Mouse (Mus musculus) right cerebral cortex, postnatal 4 days (tissue): ENCODE results near the gene Kcnk13.
"Not testable (repeated sequence)": the region's sequence is repeated elsewhere in the genome, so short reads cannot be mapped to it uniquely, and the experiment has no call there.

Experiments used
- DNase-seq: peaks from one replicate; pipeline ENCODE4 v3.0.0-alpha.2; 2022

The Kcnk13 gene

DNA sequence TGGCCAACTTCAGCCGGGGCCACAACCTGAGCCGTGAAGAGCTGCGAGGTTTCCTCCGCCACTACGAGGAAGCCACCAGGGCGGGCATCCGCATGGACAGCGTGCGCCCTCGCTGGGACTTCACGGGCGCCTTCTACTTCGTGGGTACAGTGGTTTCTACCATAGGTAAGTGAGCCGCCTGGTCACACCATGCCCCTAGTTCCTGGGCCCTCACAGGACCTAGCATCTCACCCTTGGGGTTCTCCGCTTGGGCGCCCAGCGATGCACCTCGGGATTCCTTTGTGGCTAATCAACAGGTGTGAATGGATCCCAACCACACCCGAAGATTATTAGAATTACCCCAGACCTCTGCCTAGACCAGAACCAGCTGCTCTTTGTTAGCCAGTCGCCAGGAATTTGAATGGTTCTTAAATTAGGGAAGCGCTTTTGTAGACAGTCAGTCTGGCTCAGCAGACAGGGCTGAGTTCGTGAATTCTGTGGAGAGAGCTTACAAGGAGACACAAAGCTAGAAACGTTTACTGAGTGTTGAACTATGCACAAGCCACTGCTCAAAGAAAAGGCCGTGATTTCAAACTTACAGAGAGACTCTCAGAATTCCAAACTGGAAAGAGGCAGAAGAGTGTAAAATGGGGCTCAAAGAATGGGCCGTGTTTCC lies 1.9 kb downstream of the Kcnk13 start:
- no peak for DNase-seq

DNA sequence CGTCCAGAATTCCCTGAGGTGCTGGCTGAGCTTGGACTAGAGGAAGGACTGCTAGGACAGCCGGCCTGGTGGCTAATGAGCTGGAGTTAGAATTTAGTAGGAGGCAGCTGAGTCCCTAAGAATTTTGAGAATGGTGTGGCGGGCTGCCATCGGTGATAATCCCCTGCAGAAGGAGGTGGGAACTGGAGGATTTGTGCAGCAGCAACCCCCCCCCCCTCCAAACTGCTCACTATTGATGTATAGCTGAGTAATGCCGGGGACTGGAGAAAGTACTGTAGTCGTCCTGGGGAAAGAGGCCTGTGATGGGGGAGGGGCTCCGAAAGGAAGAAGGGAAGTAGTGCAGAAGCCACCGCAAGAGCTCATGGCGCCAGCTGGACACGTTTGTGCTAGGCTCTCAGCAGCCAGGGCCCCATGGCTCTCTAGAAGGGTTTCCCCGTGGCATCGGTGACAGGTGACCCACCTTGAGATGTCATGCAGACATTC lies 2.6 kb downstream of the Kcnk13 start:
- peak; percentile 25 for DNase-seq

DNA sequence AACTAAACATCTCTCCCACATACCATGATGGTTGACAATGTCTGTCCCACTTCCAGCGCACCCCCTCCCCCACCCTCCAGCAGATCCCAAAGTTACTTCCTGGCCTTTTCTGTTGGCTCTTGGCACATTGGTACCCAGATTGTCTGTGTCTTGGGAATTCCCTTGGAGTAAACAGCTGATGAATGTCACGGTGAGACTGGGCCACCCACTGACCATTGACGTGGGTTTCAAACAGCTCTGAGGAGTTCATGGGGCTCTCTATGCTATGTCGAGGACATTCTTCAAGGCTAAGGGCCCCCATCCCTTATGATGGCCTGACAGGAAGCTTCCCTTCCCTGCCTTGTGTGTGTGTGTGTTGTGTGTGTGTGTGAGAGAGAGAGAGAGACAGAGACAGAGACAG lies 5.6 kb downstream of the Kcnk13 start:
- no peak for DNase-seq

DNA sequence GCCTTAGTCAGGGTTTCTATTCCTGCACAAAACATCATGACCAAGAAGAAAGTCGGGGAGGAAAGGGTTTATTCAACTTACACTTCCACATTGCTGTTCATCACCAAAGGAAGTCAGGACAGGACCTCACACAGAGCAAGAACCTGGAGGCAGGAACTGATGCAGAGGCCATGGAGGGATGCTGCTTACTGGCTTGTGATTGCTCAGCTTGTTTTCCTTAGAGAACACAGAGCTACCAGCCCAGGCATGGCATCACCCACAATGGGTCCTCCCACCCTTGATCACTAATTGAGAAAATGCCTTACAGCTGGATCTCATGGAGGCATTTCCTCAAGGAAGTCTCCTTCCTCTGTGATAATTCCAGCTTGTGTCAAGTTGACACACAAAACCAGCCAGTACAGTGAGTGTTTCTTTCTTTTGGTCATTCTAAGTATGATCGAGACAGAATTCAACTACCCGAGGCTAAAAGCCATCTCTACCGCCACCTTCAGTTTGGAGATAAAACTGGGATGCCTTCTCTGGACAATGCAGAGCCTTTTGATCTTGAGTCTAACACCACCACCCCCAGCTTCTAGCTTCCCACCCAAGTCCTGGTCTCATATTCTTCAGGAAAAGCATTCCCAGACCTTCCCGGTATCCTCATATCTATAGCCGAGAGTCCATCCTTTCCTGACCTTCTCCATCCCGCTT lies 7.1 kb downstream of the Kcnk13 start:
- not testable (repeated sequence) for DNase-seq

DNA sequence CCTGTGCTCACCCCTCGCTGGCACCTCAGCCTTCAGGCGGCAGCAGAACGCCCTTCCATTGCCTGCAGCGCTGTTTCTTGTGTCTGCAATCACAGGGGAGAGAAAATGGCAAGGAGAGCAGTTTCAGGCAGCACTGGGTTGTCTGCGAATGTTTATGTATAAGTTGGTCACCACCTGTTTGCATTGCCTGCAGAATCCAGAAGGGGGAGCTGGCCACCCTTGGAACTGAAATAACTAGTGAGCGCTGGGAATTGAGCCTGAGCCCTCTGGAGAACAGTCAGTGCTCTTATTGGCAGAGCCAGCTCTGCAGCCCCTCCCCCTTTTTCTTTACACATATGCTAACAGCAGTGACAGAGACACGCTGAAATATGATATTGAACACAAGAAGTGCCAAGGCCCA lies 8.5 kb downstream of the Kcnk13 start:
- no peak for DNase-seq

DNA sequence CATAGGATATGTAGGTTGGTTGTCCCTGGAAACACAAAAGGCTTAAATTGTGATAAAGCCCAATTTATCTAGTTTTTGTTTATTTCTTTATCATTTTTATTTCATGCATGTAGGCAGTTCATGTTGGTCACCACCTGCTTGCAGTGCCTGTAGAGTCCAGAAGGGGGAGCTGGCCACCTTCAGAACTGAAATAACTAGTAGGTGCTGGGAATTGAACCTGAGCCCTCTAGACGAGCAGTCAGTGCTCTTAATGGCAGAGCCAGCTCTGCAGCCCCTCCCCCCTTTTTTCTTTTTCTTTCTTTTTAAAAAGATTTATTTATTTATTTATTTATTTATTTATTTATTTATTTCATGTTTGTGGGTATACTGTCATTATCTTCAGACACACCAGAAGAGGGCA lies 9.4 kb downstream of the Kcnk13 start:
- DNase-seq = no peak

DNA sequence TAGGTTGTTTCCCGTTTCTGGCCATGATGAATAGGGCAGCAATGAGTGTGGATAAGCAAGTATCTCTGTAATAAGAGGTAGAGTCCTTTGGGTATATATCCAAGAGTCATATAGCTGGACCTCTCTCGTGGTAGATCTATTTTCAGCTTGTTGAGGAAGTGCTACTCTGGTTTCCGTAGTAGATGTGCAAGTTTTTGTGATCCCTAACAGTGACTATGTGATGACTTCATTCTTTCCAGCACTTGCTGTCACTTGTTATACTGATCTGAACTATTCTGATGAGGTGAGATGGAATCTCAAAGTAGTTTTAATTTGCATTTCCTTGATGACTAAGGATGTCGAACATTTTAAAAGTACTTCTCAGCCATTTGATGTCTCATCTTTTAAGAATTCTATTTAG lies 15.2 kb downstream of the Kcnk13 start:
- DNase-seq = no peak

DNA sequence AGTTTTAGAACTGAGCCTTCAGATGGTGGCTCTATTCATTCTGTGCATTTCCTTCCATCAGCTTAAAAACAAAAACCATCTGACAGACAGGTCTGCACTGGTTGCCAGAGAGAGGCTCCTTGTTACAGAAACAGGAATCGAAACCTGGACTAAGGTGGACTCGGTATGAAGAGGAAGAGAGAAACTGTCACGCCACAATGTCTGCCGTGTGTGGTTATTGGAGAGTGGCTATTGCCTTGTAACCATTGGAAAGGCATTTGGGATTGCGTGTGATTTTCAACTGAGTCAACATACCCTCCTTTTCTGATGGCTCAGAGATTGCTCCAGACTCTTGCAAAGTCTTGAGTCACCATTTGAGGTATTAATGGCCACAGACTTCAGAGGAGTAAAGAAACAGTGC lies 22.5 kb downstream of the Kcnk13 start:
- no peak for DNase-seq

DNA sequence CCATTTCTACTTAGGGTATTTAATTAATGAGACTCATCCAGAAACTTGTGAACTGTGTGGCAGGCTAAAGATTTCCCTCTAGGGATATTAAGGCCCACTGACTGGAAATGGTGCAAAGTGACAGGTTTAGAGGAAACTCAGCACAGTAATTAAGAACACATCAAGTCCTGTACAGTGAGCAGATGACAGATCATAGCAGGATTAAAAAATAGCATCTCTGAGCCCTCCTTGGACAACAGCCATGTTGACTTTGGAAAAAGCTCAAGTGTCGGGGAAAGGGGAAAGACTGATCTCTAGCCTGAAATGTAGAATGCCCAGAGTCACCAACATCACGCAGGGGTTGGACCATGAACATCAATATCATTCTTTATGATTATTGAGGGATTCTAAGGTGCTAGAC lies 23.8 kb downstream of the Kcnk13 start:
- DNase-seq = no peak

DNA sequence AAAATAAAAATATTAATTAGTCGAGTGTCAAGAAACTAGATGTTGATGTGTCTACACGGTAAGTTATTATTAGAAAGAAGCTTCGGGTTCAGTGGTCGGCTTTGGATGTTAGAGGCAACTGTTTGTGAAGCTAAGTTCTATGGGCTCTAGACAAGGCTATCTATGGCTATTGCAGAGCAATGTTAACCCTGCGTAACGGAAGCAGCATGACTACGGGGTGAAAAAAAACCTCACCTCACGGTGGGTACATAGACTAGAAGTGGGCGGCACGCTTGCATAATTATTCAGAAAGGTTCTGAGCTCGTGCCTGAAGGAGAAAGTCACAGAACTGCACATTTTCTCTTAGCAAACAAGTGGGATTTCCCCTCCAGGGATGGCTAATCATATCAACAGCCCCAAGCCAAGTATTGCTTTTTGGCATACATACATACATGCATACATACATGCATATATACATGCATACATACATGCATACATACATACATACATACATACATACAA lies 28.1 kb downstream of the Kcnk13 start:
- DNase-seq = no peak

DNA sequence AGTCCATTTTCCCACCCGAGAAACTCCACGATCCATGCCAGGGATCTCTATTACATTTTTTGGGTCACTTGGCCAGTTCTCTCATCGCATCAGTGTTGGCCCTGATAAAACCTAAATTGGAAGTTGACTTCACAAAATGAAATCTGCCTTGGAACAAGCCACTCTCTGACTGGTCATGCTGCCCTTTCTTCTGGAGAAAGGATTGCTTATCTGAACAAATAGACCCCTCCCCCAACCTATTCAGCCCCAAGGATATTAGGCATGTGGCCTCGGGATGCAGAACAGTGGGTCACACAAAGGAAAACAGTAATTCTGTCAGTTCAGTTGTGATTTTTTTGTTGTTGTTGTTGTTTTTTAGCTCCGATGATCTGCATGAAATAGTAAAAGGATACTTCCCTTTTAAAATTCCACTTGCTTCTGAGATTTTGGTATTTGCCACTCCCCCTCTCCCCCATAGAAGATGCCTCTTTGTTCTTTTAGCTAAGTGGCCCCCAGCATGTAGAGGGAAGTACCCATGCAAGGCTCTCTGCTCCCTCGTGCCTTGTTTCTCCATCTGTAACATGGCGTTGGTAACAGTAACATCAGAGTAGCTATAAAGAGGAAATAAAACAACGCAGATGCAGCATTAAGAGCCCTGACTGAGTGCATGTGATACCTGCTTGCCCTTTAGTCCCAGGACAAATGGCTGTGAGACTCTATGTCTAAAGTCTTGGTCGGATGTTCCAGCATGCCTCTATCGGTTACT lies 29.0 kb downstream of the Kcnk13 start:
- no peak for DNase-seq

DNA sequence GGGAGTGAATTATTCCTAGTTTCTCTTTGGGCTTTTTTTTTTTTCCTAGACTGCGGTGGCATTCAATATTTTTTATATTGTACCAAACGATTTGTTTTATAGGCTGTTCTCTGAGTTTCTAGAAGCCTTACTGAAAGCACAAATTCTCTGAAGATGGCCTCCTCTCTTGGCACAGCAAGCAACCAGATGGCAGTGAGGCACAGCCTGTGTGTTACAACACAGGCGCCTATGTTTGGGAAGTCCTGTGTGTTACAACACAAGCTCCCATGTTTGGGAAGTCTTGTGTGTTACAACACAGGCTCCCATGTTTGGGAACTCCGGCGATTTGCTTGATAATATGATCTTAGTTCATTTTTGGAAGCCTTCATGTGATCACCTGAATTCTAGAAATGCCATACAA lies 31.7 kb downstream of the Kcnk13 start:
- DNase-seq = no peak

DNA sequence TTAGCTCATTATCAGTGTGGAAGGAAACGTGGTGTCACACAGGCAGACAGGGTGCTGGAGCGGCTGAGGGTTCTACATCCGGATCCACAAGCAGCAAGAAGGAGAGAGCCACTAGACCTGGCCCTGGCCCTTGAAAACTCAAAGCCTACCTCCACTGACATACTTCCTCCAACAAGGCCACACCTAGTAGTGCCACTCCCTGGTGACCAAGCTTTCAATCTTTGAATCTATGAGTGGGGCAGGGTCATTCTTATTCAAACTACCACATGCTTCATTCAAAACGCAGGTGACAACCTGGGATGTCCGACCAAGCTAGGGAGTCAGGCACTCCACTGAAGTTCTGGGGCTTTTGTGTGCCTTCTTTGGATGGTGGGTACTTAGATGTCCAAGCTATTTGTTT lies 35.4 kb downstream of the Kcnk13 start:
- no peak for DNase-seq

DNA sequence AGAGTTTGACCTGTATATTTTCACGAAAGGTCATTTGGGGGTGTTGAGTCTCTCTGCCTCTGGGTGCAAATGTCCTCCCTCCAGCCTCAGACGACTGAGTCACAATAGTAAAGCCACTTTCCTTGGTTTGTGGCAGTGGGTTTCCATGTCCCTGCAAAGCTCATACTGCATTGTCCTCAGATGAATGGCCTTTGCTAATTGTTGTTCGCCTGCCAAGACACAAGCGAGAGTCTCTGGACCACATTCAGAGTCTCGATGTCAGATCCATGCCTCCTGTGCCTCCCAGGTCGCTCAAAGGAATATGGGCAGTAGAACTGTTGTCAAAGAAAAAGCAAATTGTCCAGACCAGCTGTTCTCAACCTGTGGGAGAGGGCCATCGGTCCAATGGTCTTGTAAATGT lies 36.1 kb downstream of the Kcnk13 start:
- no peak for DNase-seq

DNA sequence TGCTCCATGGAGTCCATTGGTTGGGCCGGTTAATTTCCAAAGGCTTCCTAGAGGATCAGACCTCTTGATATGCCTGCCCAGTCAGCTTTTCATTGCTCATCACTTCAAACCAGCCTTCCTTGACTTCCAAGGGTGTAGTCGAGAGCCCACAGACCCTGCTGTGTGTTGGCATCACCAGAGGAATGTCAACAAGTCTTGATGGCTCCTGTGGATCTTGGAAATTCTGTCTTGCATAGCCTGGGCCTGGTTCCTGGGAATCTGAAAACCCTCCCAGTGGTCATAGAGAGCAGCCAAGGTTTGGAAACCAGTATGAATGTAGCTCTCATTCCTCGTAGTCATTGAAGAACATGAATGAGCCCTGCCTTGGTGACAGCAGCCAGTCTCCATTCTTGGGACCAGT lies 36.9 kb downstream of the Kcnk13 start:
- DNase-seq = no peak

DNA sequence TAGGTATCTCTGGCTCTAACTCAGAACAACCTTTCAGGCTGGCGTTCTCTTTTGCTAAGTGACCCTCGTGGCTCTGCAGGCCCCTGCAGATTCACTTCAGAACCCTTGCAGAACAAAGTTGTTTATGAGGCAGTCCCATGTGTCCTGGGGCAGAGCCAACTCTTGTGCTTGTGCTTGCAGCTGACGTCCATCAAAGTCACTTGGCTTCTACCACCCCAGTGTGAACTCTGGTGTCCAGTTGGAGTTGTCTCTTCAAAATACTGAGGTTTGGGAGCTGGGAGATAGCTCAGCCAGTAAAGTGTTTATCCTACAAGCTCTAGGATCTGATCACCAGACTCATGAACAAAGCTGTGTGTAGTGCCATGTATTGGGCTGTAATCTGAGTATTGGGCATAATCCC lies 37.6 kb downstream of the Kcnk13 start:
- DNase-seq = no peak

DNA sequence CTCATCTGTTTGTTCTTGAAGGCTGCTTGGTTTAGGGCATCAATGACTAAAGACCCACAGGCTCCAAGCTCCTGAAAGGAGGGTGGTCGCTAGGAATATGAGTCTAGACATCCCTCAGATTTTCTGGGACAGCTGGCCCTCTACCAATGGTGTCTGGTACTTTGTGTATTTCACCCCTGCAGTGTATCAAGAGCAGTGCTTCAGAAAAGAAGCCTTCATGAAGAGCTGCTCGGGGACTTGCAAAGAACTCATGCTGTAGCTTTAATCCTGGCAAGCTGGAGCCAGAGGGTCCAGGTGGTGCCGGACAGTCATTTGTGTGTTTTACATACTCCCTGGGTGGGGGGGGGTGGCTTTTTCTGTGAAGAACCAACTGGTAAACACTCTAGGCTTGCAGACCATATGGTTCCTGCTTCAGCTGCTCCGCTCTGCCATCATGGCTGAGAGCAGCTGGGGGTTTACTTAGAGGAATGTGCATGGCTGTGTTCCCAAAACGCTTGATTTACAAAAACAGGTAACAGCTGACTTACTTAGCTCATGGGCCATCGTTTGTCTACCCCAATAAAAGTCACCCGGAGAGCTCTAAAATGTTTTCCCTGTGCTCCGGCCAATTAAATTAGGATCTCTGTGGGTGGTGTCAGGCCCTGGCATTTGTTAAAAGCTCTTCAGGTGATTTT lies 38.8 kb downstream of the Kcnk13 start:
- DNase-seq = peak; percentile 22

DNA sequence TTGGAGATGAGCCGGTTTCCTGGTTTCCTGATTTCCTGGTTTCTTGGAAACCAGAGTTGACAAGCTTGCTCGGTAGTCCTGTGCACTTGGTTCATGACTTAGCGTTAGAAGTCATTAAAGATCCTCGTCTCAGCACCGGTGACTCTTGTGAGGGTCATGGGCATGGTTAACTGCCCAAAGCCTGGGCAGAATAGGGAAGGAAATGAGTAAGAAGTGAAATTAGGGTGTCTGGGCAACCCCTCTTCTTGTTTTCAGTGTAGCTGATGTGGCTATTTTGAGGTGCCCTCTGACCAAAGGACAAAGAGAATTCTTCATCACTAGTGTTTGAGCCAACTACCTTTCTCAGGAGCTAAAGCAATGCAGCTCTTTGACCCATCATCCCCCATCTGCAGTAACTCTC lies 41.0 kb downstream of the Kcnk13 start:
- DNase-seq = no peak

DNA sequence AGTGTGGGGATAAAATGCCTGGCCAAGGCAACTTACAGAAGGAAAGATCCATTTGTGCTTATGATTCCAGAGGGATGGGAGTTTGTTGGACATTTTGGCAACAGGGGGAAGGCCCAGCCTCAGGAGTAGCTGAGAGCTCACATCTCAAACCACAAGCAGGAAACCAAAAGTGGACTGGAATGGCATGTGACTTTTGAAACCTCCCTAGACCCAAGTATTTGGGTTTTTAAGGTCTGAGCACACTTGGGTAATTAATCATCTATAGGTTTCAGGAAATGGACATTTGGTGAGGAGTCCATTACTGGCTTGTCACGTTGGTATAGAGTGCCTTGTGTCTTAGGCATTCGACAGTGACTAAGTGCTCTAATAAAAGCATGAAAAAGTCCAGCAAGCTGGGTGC lies 42.4 kb downstream of the Kcnk13 start:
- no peak for DNase-seq

DNA sequence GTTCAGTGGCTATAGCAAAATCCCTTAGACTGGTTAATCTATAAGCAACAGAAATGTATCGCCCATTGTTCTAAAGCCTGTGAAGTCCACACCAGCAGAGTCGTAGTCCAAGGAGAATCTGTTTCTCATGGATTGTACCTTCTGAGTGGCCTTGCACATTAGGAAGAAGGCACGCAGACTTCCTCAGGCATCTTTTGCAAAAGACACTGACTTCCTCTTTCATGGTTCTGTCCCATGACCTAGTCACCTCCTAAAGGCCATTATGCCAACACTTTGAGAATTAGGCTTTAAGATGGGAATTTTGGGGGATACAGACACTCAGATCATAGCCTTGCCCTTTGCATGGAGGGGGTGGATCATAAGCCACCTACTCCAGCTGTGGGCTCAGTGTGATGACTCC lies 48.5 kb downstream of the Kcnk13 start:
- no peak for DNase-seq

DNA sequence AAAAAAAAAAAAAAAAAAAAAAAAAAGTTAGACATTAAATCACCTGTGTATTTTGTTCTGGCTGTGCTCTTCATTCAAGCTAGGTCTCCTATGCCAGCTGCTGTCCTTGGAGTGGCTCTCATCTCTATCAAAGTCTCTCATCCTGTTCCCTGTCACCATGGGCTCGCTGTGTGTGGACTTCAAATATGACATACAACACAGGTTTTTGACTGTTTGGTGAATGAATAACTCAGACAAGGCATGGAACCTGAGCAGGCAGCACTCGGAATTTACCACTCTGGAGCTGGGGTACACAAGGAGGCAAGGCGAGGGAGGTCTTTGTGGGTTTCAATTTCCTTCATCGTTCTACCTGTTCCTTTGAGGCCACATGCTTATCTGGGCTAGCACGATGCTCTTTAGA lies 50.8 kb downstream of the Kcnk13 start:
- no peak for DNase-seq

DNA sequence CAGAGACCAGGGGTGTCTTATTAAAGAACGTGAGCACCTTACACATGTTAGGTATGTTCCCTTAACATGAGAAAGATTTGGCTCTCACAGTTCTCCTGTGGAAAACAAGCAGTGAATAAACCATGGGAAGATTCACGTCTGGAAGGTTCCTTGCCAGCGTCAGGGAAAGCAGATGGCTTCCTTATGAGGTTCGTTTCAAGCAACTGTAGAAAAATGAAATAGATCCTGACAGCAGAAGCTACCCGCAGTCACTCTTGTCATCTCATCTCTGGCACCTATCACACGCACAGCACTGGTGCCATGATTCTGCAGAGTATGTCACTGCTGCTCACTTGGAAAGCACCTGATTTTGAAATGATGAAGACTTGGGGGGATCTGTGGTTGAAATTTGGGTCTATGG lies 53.4 kb downstream of the Kcnk13 start:
- no peak for DNase-seq

DNA sequence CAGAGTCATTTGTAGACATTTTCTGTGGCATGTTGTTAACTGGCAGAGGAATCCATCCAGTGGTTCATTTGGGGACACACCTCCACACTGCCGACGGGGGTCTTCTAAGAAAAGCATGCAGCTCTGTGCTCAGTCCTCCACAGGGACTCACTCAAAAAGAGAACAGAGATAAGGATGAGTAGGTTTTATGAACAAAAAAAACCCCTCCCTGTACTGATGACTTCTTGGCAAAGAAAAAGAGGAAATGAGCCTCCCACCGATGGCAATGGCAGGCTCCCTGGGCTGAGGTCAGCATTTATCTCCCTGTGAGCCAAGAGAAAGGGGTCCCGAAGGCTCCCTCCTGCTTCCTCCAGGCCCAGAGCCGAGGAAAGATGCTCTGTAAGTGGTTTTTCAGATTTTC lies 58.2 kb downstream of the Kcnk13 start:
- no peak for DNase-seq
